Mouse (Mus musculus) embryonic fibroblast, embryonic 13.5 days (primary cell): ENCODE results near the gene Btn2a2. TPM values are rescaled to one million over a fixed set of nuclear protein-coding genes. Genes with fewer than 3 reads are reported as not detected.
A peak's percentile ranks its signal among the peaks of the same experiment; 100 is the strongest.

Experiments
- H3K27ac ChIP-seq: 2 replicates; pipeline ENCODE4 v1.5.1; 2012; ENCODE audit warnings: low read length, control low read depth, inconsistent platforms; ENCODE audit not compliant: insufficient read depth
- H3K4me1 ChIP-seq: 2 replicates; pipeline ENCODE4 v1.6.1; 2011; ENCODE audit warnings: low read length; ENCODE audit not compliant: control insufficient read depth, insufficient read depth
- H3K4me3 ChIP-seq: 2 replicates; pipeline ENCODE4 v1.5.1; 2011; ENCODE audit warnings: mild to moderate bottlenecking, control low read depth, low read length; ENCODE audit not compliant: insufficient read depth
- CTCF ChIP-seq: IDR thresholded peaks from 2 replicates; pipeline ENCODE4 v1.5.1; 2011; ENCODE audit warnings: mild to moderate bottlenecking, control low read depth, low read length, moderate library complexity, borderline replicate concordance; ENCODE audit not compliant: insufficient read depth
- POLR2A ChIP-seq: IDR thresholded peaks from 2 replicates; pipeline ENCODE4 v1.6.1; 2011; ENCODE audit warnings: low read depth, mild to moderate bottlenecking, control low read depth, low read length, moderate library complexity
- polyA plus RNA-seq: library from polyadenylated mRNA; stranded (reverse); fragments of >200 nt; gene quantifications from 2 replicates; pipeline ENCODE4 v1.2.4, GENCODE M21; 2011; ENCODE audit warnings: low read depth; ENCODE audit not compliant: missing spikeins, insufficient read length

Gene Btn2a2
- polyA plus RNA-seq, 1 experiment: not detected

DNA sequence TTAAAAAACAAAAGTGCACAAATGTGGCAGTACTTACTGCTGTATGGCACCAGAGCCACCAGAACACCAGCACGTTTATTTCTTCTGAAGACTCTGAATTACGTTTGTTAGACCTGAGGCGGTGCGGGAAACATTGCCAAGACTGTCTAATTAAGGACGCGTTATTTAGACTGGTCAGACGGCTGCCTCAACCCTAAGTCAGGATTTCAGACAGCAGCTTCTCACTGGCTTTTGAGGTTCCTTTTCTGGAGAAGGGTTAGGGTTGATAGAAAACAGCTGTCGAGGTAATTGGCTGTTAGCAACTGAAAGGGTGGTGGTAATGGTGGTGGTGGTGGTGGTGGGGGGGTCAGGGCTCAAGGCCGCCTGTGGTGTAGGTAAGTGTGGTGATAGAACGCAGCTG lies 10.0 kb upstream of the Btn2a2 start:
- TF ChIP-seq POLR2A: no peak
- no peak for TF ChIP-seq CTCF
- H3K4me1 ChIP-seq: no peaks in the 10 kb centered on the region
- peak overlapping the region; percentile 37 for H3K4me3 ChIP-seq
- H3K27ac ChIP-seq: no peak overlapping the region

DNA sequence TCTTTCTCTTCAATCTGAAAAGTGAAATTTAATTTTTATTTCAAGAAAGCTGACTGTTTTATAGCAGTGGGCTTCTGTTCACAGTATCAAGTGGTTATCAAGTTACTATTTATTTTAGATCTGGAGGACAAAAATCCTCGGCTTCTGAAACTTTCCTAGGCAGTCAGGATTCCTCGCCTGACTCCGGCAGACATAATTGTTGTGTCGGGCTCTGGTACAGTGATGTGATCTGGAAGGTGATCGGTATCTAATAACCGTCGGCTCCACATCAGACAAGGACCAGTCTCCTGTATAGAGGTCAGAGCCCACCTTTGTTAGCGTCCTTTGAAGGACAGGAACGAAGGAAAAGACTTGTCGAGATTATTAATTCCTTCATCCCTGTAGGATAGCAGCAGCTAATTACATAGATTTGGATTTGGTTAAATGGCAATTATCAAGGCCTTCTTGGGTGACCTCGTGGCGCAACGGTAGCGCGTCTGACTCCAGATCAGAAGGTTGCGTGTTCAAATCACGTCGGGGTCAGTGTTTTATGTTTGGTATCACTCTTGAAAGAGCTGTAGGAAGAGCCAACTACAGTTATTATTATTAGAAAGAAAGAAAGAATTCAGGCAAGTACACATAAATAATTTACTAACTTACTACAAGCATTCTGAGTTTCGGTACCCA lies 9.1 kb upstream of the Btn2a2 start:
- no peaks in the 10 kb centered on the region for H3K4me1 ChIP-seq
- peak overlapping the region; percentile 87 for H3K4me3 ChIP-seq
- TF ChIP-seq POLR2A (no peak), CTCF (no peak)
- no peak overlapping the region for H3K27ac ChIP-seq

DNA sequence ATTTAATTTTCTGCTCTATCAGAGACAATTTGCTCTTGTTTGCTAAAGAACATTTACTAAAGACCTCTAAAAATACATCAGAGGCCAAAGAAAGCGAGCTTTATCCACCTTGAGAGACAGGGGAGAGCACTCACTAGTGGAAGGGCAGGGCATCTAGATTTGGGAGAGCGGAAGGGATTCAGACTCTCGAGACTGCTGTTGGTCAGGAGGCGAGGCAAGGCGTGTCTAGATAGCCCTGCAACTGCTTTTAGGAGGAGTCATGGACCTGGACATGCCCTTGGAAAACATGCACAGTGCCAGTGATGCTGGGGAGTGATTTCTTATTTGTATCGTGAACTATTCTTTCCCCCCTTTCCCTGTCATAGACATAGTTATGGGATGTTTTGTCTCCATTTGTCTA lies 6.9 kb upstream of the Btn2a2 start:
- no peaks in the 10 kb centered on the region; the same call in 1 of the 2 replicates for H3K4me1 ChIP-seq
- no peak overlapping the region for H3K27ac ChIP-seq
- H3K4me3 ChIP-seq: no peak overlapping the region
- TF ChIP-seq POLR2A: no peak
- no peak for TF ChIP-seq CTCF

DNA sequence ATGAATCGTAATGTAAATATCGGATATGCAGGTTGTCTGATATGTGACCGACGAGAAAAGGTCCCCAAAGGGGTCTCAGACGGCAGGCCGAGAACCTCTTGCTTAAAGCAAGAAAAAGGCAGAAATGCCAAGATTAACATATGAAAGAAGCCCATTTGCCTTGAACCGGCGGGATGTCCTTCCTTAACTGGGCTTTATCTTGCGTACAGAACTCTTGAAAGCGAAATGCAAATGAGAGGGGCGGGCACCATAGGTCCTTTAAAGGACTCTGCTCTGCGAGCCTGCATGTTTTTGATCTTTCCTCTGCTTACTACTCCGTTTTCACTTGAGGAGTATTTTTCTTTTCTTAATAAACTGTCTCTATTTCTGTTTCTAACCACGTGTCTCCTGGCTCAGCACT lies 3.3 kb upstream of the Btn2a2 start:
- H3K4me1 ChIP-seq: no peaks in the 10 kb centered on the region; the same call in 1 of the 2 replicates
- no peak for TF ChIP-seq POLR2A
- no peak for TF ChIP-seq CTCF
- no peak overlapping the region for H3K27ac ChIP-seq
- H3K4me3 ChIP-seq: peak overlapping the region; percentile 24; the same call in 1 of the 2 replicates

DNA sequence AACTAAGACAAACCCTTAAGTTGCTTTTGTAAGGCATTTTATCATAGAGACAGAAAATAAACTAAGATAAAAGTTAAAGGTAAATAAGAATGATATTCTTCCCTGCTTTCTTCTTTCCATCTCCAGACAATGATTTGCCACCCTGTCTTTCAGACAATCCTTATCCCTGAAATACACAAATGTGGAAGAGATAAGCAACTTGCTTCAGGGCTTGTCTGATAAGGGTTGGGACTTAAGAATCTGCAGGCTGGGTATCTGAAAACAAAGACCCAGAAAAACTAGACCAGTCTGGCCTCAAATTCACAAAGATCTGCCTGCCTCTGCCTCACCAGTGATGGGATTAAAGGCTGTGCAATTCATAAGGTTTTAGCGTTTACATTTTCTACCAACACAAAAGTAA lies 2.6 kb upstream of the Btn2a2 start:
- TF ChIP-seq POLR2A (no peak), CTCF (no peak)
- no peak overlapping the region for H3K27ac ChIP-seq
- no peak overlapping the region for H3K4me3 ChIP-seq
- no peaks in the 10 kb centered on the region; the same call in 1 of the 2 replicates for H3K4me1 ChIP-seq

DNA sequence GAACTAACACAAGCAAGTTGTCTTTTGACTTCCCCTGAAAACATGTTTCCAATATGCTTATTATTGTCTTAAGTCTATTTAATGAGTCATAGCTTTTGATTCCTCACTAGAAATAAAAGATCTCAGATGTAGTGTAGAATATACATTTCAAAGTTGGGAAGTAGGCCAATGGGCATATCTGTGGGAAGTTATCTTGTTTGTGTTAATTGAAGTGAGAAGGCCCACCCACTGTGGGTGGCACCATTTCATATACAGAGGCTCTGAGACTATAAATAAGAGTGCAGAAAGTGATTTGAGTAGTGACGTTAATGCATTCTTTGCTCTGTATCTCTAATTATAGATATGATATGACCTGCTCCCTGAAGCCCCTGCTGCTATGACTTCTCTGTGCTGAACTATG lies 2.2 kb upstream of the Btn2a2 start:
- Histone ChIP-seq H3K27ac (no peak overlapping the region), H3K4me1 (no peaks in the 10 kb centered on the region; the same call in 1 of the 2 replicates), H3K4me3 (no peak overlapping the region)
- TF ChIP-seq CTCF: no peak
- TF ChIP-seq POLR2A: no peak

DNA sequence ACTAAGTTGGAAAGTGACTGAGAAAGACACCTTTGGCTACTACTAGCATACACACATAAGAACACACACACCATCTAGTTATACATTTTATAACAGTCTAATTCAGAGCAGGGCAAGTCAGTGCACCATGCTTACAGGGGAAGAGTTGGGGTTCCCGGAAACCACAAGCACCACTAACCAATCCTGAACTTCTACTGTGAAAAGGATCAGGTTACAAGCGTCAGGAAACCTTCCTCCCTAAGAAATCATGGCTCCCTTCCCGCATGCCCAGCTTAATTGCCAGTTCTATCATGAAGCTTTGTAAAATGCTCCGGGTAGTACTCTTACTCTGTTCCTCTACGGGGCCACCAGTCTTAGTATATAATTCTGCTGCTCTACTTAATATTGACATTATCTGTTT lies 3.4 kb downstream of the Btn2a2 start:
- TF ChIP-seq POLR2A (no peak), CTCF (no peak)
- Histone ChIP-seq H3K4me1 (no peaks in the 10 kb centered on the region), H3K4me3 (no peak overlapping the region), H3K27ac (no peak overlapping the region)

DNA sequence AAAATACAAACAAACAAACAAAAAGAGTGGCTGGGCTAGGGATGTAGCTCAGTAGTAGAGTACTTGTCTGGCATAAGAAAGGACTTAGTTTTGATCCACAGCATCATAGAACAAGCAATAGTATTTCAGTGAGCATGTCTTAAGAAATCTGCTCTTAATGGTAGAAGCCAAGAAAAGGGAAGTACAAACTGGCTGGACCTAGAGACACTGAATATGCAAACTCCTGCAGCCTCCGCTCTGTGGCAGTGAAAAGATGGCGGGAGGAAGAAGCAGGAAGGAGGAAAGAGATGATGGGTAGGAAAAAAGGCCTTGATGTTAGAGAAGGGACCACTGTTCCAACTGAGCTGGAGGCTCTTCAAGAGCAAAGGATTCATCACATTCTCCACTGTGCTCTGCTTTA lies 5.5 kb downstream of the Btn2a2 start:
- Histone ChIP-seq H3K27ac (no peak overlapping the region), H3K4me3 (no peak overlapping the region), H3K4me1 (no peaks in the 10 kb centered on the region)
- no peak for TF ChIP-seq POLR2A
- no peak for TF ChIP-seq CTCF

DNA sequence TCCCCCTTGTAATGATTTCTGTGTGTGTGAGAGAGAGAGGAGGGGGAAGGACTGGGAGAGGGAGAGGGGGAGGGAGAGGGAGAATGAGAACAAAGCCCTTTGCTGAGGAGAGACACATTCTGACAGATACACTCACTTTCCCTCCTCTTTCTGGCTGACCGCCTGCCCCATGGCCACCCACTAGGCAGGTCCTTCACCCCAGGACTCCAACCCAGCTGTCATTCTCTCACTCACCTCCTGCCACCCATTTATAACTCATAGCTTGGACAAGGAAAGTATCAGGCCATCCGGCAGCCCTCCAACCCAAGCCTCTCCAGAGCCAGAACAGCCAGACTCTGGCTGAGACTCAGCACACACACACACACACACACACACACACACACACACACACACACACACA lies 13.0 kb downstream of the Btn2a2 start:
- TF ChIP-seq CTCF (no peak), POLR2A (no peak)
- Histone ChIP-seq H3K27ac (no peak overlapping the region), H3K4me1 (no peaks in the 10 kb centered on the region), H3K4me3 (no peak overlapping the region)

DNA sequence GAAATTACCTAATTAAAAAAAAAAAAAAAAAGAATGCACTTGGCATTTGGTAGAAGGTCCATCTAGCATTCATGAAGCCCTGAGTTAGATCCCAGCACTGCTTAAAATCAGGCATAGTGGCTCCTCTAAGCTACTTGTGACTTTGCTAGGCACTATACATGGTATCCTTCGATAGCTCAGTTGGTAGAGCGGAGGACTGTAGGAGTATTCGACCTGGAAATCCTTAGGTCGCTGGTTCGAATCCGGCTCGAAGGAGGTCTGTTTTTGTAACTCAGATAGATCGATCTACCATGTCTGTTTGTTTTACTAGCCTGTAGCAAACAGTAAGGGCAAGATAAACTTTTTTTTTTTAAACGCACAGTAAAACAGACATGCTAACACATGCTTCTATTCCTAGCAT lies 21.7 kb downstream of the Btn2a2 start:
- Histone ChIP-seq H3K27ac (no peak overlapping the region), H3K4me1 (peaks cover 2% of the 10 kb centered on the region; the same call in 1 of the 2 replicates), H3K4me3 (no peak overlapping the region)
- no peak for TF ChIP-seq POLR2A
- no peak for TF ChIP-seq CTCF
